Mouse (Mus musculus): Measurements from ENCODE around the gene Hist1h2bp.
"Not testable (repeated sequence)": the region's sequence is repeated elsewhere in the genome, so short reads cannot be mapped to it uniquely, and the experiment has no call there.

Hist1h2bp gene

GRCm38 (mm10) chr13:21786899-21787629 is at the start of gene Hist1h2bp, which contains the start of gene Hist1h2an:
Hist1h2bp (plus strand) TSS chr13:21787461.
Hist1h2an (minus strand) TSS chr13:21787218.
- CTCF ChIA-PET = not testable (repeated sequence)

- CTCF ChIA-PET = no interaction called here
These were observed 42.3 kb upstream of the Hist1h2bp start for GRCm38 (mm10) chr13:21745006-21745405.

GRCm38 (mm10) chr13:21749387-21750158 is 37.7 kb upstream of the Hist1h2bp start:
- CTCF ChIA-PET = interaction anchor here (0.6 to 1.7 kb wide), 7 partner anchors 10 to 349 kb away, joined by 3 to 8 read pairs (median 4); partner anchors contain the start of gene Hist1h4j

- CTCF ChIA-PET = interaction anchor here (0.6 to 1.7 kb wide), 7 partner anchors 11 to 350 kb away, joined by 3 to 8 read pairs (median 4); partner anchors contain the start of gene Hist1h4j
These were observed 36.9 kb upstream of the Hist1h2bp start, which contains the start of gene Hist1h4k for GRCm38 (mm10) chr13:21750159-21751017. Hist1h4k (minus strand) TSS chr13:21750505.

- CTCF ChIA-PET = no interaction called here
These were observed 35.8 kb upstream of the Hist1h2bp start for GRCm38 (mm10) chr13:21751417-21751816.

- CTCF ChIA-PET = no interaction called here
These were observed 35.4 kb upstream of the Hist1h2bp start for GRCm38 (mm10) chr13:21751827-21752226.

- CTCF ChIA-PET = no interaction called here
These were observed 34.9 kb upstream of the Hist1h2bp start for GRCm38 (mm10) chr13:21752356-21752755.

GRCm38 (mm10) chr13:21753051-21753523 is 34.2 kb upstream of the Hist1h2bp start:
- CTCF ChIA-PET = interaction anchor here (0.6 kb wide), 1 partner anchor 26 kb away, joined by 3 read pairs; no protein-coding TSS in a partner anchor

GRCm38 (mm10) chr13:21753524-21754285 is 33.6 kb upstream of the Hist1h2bp start, which contains the start of the genes Hist1h2ak and Hist1h2bn:
Hist1h2ak (minus strand) TSS chr13:21753827.
Hist1h2bn (plus strand) TSS chr13:21754123.
- CTCF ChIA-PET = interaction anchor here (0.6 kb wide), 2 partner anchors 25 kb away, joined by 3 read pairs; no protein-coding TSS in a partner anchor

- CTCF ChIA-PET = interaction anchor here (0.6 kb wide), 1 partner anchor 24 kb away, joined by 3 read pairs; no protein-coding TSS in a partner anchor
These were observed 32.8 kb upstream of the Hist1h2bp start for GRCm38 (mm10) chr13:21754294-21755001.

- CTCF ChIA-PET = interaction anchor here (0.7 kb wide), 1 partner anchor 28 kb away, joined by 3 read pairs; no protein-coding TSS in a partner anchor
These were observed 31.6 kb upstream of the Hist1h2bp start for GRCm38 (mm10) chr13:21755707-21756106.

- CTCF ChIA-PET = interaction anchor here (0.6 to 0.7 kb wide), 3 partner anchors 25 to 1773 kb away, joined by 3 to 4 read pairs (median 3); partner anchors contain the start of genes Hist1h2bn and Hist1h4f
These were observed 8.2 kb upstream of the Hist1h2bp start for GRCm38 (mm10) chr13:21778814-21779766.

- CTCF ChIA-PET = no interaction called here
These were observed 7.2 kb upstream of the Hist1h2bp start, which contains the start of gene Hist1h1b for GRCm38 (mm10) chr13:21779767-21780731. Hist1h1b (minus strand) TSS chr13:21780625.

- CTCF ChIA-PET = no interaction called here
These were observed 6.2 kb upstream of the Hist1h2bp start for GRCm38 (mm10) chr13:21781021-21781555.

- CTCF ChIA-PET = interaction anchor here (0.7 kb wide), 1 partner anchor 1801 kb away, joined by 3 read pairs; no protein-coding TSS in a partner anchor
These were observed 5.6 kb upstream of the Hist1h2bp start for GRCm38 (mm10) chr13:21781639-21782038.
